Comparison of ENCODE assay signal across 25 mouse cellular contexts in genomic region chr8:61651955-61652354, GRCm38 (mm10).
A peak's percentile ranks its signal among the peaks of the same experiment; 100 is the strongest.
DNase-seq lines count a peak whose midpoint lies in the region; ATAC-seq and TF ChIP-seq lines count a peak whose summit lies in the region.
"Had no signal": no experiment of that assay in that cellular context is flagged by ENCODE, and none has a peak within 500 bp of the region (broad histone marks: within the 10 kb centered on the region; RNA-seq: fewer than 3 reads in every experiment).

No protein-coding gene starts in this region.

- no peaks in the 10 kb centered on the region for H3K27me3 ChIP-seq in liver, adult 2 months (ENCODE audit: control insufficient read depth, insufficient read depth, low read length)
- no peaks in the 10 kb centered on the region for H3K27me3 ChIP-seq in liver, embryonic 11.5 days (replicated peaks; ENCODE audit: control insufficient read depth, insufficient read depth, low read length)
- H3K27me3 ChIP-seq in myocyte (ENCODE audit: control insufficient read depth, insufficient read depth, insufficient read length), result no peaks in the 10 kb centered on the region
- no peaks in the 10 kb centered on the region for H3K27me3 ChIP-seq in midbrain, postnatal 0 days (ENCODE audit: insufficient read depth, low read length)
- H3K27me3 ChIP-seq: CH12.LX; forebrain, embryonic 15.5 days; liver, embryonic 12.5 days; megakaryocyte, embryonic 14.5 days; midbrain, embryonic 12.5 days; stomach, embryonic 15.5 days had no signal

- H3K4me1 ChIP-seq in liver, adult 2 months (ENCODE audit: control insufficient read depth, insufficient read depth, low read length), result peaks cover 15% of the 10 kb centered on the region
- H3K4me1 ChIP-seq in liver, embryonic 11.5 days (replicated peaks; ENCODE audit: control insufficient read depth, insufficient read depth, low read length), result no peaks in the 10 kb centered on the region
- no peaks in the 10 kb centered on the region for H3K4me1 ChIP-seq in midbrain, postnatal 0 days (ENCODE audit: insufficient read depth, low read length)
- H3K4me1 ChIP-seq: forebrain, embryonic 15.5 days; liver, embryonic 12.5 days; midbrain, embryonic 12.5 days; stomach, embryonic 15.5 days had no signal

- no peak for ATAC-seq in liver, embryonic 11.5 days (replicated peaks; ENCODE audit: low FRiP score)
- no peak for ATAC-seq in midbrain, postnatal 0 days (ENCODE audit: low FRiP score)
- ATAC-seq: forebrain, embryonic 15.5 days; inflammation-experienced regulatory T-cells, adult 6 months; liver, embryonic 12.5 days had no signal

- no peak overlapping the region for H3ac ChIP-seq in myocyte (ENCODE audit: control insufficient read depth, insufficient read length)

- no peaks in the 10 kb centered on the region for H3K36me3 ChIP-seq in liver, adult 2 months (ENCODE audit: control insufficient read depth, insufficient read depth, low read length)
- H3K36me3 ChIP-seq in liver, embryonic 11.5 days (ENCODE audit: control insufficient read depth, insufficient read depth, low read length), result no peaks in the 10 kb centered on the region
- H3K36me3 ChIP-seq in myocyte (ENCODE audit: control insufficient read depth, insufficient read depth), result no peaks in the 10 kb centered on the region
- H3K36me3 ChIP-seq in midbrain, postnatal 0 days (ENCODE audit: insufficient read depth, low read length), result no peaks in the 10 kb centered on the region
- H3K36me3 ChIP-seq: forebrain, embryonic 15.5 days; liver, embryonic 12.5 days; midbrain, embryonic 12.5 days; stomach, embryonic 15.5 days had no signal

- H3K9me3 ChIP-seq in liver, embryonic 11.5 days (ENCODE audit: control insufficient read depth, low read length), result no peaks in the 10 kb centered on the region
- no peaks in the 10 kb centered on the region for H3K9me3 ChIP-seq in midbrain, postnatal 0 days (ENCODE audit: low read length)
- H3K9me3 ChIP-seq: forebrain, embryonic 15.5 days; liver, embryonic 12.5 days; midbrain, embryonic 12.5 days; stomach, embryonic 15.5 days had no signal

- peak; percentile 62 for DNase-seq in liver, adult 2 months (ENCODE audit: extremely low read depth, low read depth, low spot score)
- no peak for DNase-seq in liver, embryonic 11.5 days (ENCODE audit: low spot score)
- peak; percentile 22 for DNase-seq in 3T3-L1 (ENCODE audit: low read depth, low spot score)
- DNase-seq in Muller cell, postnatal 12 days (ENCODE audit: inconsistent ontology term), result peak; percentile 30
- DNase-seq in adrenal gland, adult 18-20 months (ENCODE audit: low spot score in 2 of 2), result no peak
- no peak for DNase-seq in midbrain, postnatal 0 days (ENCODE audit: low spot score)
- DNase-seq: adrenal gland, postnatal 10 days; cerebellum, adult 8-10 months; cerebellum, postnatal 25 days; gastrocnemius, adult 2 months; kidney, adult 11 months; kidney, postnatal 14 days; layer of hippocampus, adult 9-11 months; retina, postnatal 1 day; right cerebral cortex, postnatal 14 days; thymus, postnatal 14 days had no signal

- no peak for TF ChIP-seq POLR2A in liver, adult 2 months (IDR thresholded peaks at IDR 0.05; ENCODE audit: extremely low read depth, insufficient read depth, low read length)
- no peak for TF ChIP-seq POLR2A in myocyte (IDR thresholded peaks at IDR 0.05; ENCODE audit: insufficient read length, low read depth)

- no peak overlapping the region for H3K4me3 ChIP-seq in liver, adult 2 months (ENCODE audit: insufficient read depth, low read depth, low read length)
- H3K4me3 ChIP-seq in liver, embryonic 11.5 days (ENCODE audit: low read depth, low read length), result no peak overlapping the region
- no peak overlapping the region for H3K4me3 ChIP-seq in myocyte
- no peak overlapping the region for H3K4me3 ChIP-seq in midbrain, postnatal 0 days (ENCODE audit: low read depth, low read length)
- H3K4me3 ChIP-seq: forebrain, embryonic 15.5 days; gastrocnemius, adult 2 months; liver, embryonic 12.5 days; megakaryocyte, embryonic 14.5 days; midbrain, embryonic 12.5 days; stomach, embryonic 15.5 days had no signal

- 16% methylated on average over 6 of the region's 6 CpGs for WGBS in liver, adult 2 months
- 78% methylated on average over 6 of the region's 6 CpGs for WGBS in liver, embryonic 11.5 days
- 93% methylated on average over 6 of the region's 6 CpGs for WGBS in midbrain, postnatal 0 days

- no peak overlapping the region for H3K27ac ChIP-seq in liver, adult 2 months (replicated peaks; ENCODE audit: insufficient read depth, low read depth, low read length)
- no peak overlapping the region for H3K27ac ChIP-seq in liver, embryonic 11.5 days (ENCODE audit: low read depth, low read length)
- no peak overlapping the region for H3K27ac ChIP-seq in midbrain, postnatal 0 days (ENCODE audit: low read depth, low read length)
- H3K27ac ChIP-seq: forebrain, embryonic 15.5 days; gastrocnemius, adult 2 months; hindbrain, embryonic 14.5 days; liver, embryonic 12.5 days; midbrain, embryonic 12.5 days; stomach, embryonic 15.5 days had no signal

- H3K79me2 ChIP-seq in liver, adult 2 months (ENCODE audit: control insufficient read depth, insufficient read depth, low read length), result no peaks in the 10 kb centered on the region
- peaks cover 5% of the 10 kb centered on the region for H3K79me2 ChIP-seq in myocyte (ENCODE audit: control insufficient read depth, insufficient read depth)

- TF ChIP-seq CTCF in liver, adult 2 months (IDR thresholded peaks at IDR 0.05; ENCODE audit: low read depth, low read length), result no peak
- TF ChIP-seq CTCF in midbrain, postnatal 0 days (IDR thresholded peaks at IDR 0.05), result no peak

- no peak overlapping the region for H3K9ac ChIP-seq in liver, adult 2 months (ENCODE audit: low read depth, low read length)
- H3K9ac ChIP-seq in liver, embryonic 11.5 days (ENCODE audit: low read depth, low read length), result no peak overlapping the region
- no peak overlapping the region for H3K9ac ChIP-seq in midbrain, postnatal 0 days (replicated peaks; ENCODE audit: low read length, poor library complexity, severe bottlenecking)
- H3K9ac ChIP-seq: forebrain, embryonic 15.5 days; hindbrain, embryonic 14.5 days; liver, embryonic 12.5 days; midbrain, embryonic 12.5 days; stomach, embryonic 15.5 days had no signal

- no peak overlapping the region for H3K4me2 ChIP-seq in liver, embryonic 11.5 days
- H3K4me2 ChIP-seq in myocyte (ENCODE audit: low read depth), result peak overlapping the region; percentile 48
- no peak overlapping the region for H3K4me2 ChIP-seq in midbrain, postnatal 0 days (ENCODE audit: low read depth, low read length, poor library complexity, severe bottlenecking)
- H3K4me2 ChIP-seq: forebrain, embryonic 15.5 days; hindbrain, embryonic 14.5 days; liver, embryonic 12.5 days; midbrain, embryonic 12.5 days; stomach, embryonic 15.5 days had no signal

TF ChIP-seq in myocyte, 11 proteins besides CTCF, POLR2A, EP300 and RAD21:
- no peak for TF ChIP-seq E2F4 (IDR thresholded peaks at IDR 0.05; ENCODE audit: insufficient read depth)
- TF ChIP-seq SRF (IDR thresholded peaks at IDR 0.05; ENCODE audit: control insufficient read depth, insufficient read length, low read depth), result no peak
- no peak for TF ChIP-seq POLR2AphosphoS2 (IDR thresholded peaks at IDR 0.05; ENCODE audit: insufficient read length, low read depth)
- TF ChIP-seq MYOD1 (IDR thresholded peaks at IDR 0.05; ENCODE audit: control insufficient read depth in 1 of 3, insufficient read length in 2 of 3, low read depth in 2 of 3), result no peak
- TF ChIP-seq TCF3 (IDR thresholded peaks at IDR 0.05; ENCODE audit: insufficient read length, low read depth), result no peak
- TF ChIP-seq REST (IDR thresholded peaks at IDR 0.05; ENCODE audit: insufficient read depth, insufficient read length), result no peak
- no peak for TF ChIP-seq CEBPB (IDR thresholded peaks at IDR 0.05; ENCODE audit: insufficient read depth, poor library complexity, severe bottlenecking)
- TF ChIP-seq USF1 (IDR thresholded peaks at IDR 0.05; ENCODE audit: low read depth), result no peak
- no peak for TF ChIP-seq MAX (IDR thresholded peaks at IDR 0.05; ENCODE audit: low read depth)
- no peak for TF ChIP-seq TCF12 (IDR thresholded peaks at IDR 0.05; ENCODE audit: insufficient read depth, poor library complexity, severe bottlenecking)
- TF ChIP-seq MYOG (IDR thresholded peaks at IDR 0.05; ENCODE audit: control insufficient read depth in 1 of 3, insufficient read depth in 1 of 3, insufficient read length in 2 of 3, low read depth in 2 of 3), result no peak

Comparison
In these comparisons a context has a peak if more than half of its experiments do, and no peak if none do; other contexts are left out.
1. DNase-seq: peak in liver, adult 2 months (single experiment), 3T3-L1 (single experiment) and Muller cell, postnatal 12 days (single experiment); none in liver, embryonic 11.5 days (single experiment), adrenal gland, adult 18-20 months (0 of 2) and midbrain, postnatal 0 days (single experiment).